Mouse (Mus musculus): ENCODE results near the gene Dcdc2a. TPM values are rescaled to one million over a fixed set of nuclear protein-coding genes. Genes with fewer than 3 reads are reported as not detected.

Dcdc2a gene
- polyA plus RNA-seq, 3 experiments from 2014 or later, result not detected

- no peak for ATAC-seq
Observed at GRCm38 (mm10) chr13:25186436-25187325, 130.9 kb downstream of the Dcdc2a start.

- no peak for ATAC-seq
Observed at GRCm38 (mm10) chr13:25187326-25187710, 131.5 kb downstream of the Dcdc2a start.

GRCm38 (mm10) chr13:25189419-25190144 is 133.8 kb downstream of the Dcdc2a start:
- ATAC-seq, result no peak

GRCm38 (mm10) chr13:25190218-25190617 is 134.4 kb downstream of the Dcdc2a start:
- no peak for ATAC-seq

- ATAC-seq, result no peak
Observed at GRCm38 (mm10) chr13:25195706-25196105, 139.9 kb downstream of the Dcdc2a start.

GRCm38 (mm10) chr13:25199916-25200315 is 144.1 kb downstream of the Dcdc2a start:
- ATAC-seq, result no peak

GRCm38 (mm10) chr13:25206950-25207349 is 151.1 kb downstream of the Dcdc2a start:
- ATAC-seq, result no peak

GRCm38 (mm10) chr13:25218394-25218793 is 162.6 kb downstream of the Dcdc2a start:
- ATAC-seq, result no peak

GRCm38 (mm10) chr13:25220186-25220787 is 164.5 kb downstream of the Dcdc2a start:
- ATAC-seq, result no peak

GRCm38 (mm10) chr13:25251893-25252292 is 196.1 kb downstream of the Dcdc2a start:
- ATAC-seq, result no peak

GRCm38 (mm10) chr13:25254478-25255263 is 198.9 kb downstream of the Dcdc2a start:
- ATAC-seq, result no peak

- ATAC-seq, result no peak
Observed at GRCm38 (mm10) chr13:25257608-25258007, 201.8 kb downstream of the Dcdc2a start.

Other genes starting within 250 kb of the Dcdc2a start
- gene Acot13, start 224.5 kb upstream of the Dcdc2a start, polyA plus RNA-seq (2017; shearing (Covaris generic)), result 10 to 100 TPM; 55.2 to 89.6 (median 75.2) TPM
- gene Tdp2, start 224.3 kb upstream of the Dcdc2a start, polyA plus RNA-seq (2017; shearing (Covaris generic)), result 10 to 100 TPM; 18.5 to 22.5 (median 21.3) TPM
- gene D130043K22Rik, start 210.9 kb upstream of the Dcdc2a start, polyA plus RNA-seq (2017; shearing (Covaris generic)), result under 1 TPM in 2 of 3 experiments, not detected in 1; 0.34 to 0.41 TPM
- gene Aldh5a1, start 118.3 kb upstream of the Dcdc2a start, polyA plus RNA-seq (2017; shearing (Covaris generic)), result under 1 TPM; 0.11 to 0.68 (median 0.57) TPM
- gene Gpld1, start 112.9 kb upstream of the Dcdc2a start, polyA plus RNA-seq (2017; shearing (Covaris generic)), result 1 to 10 TPM; 1.0 to 3.3 (median 1.9) TPM
- gene Mrs2, start 35.6 kb upstream of the Dcdc2a start, polyA plus RNA-seq (2017; shearing (Covaris generic)), result 1 to 10 TPM; 5.0 to 6.5 (median 5.5) TPM
- gene Nrsn1, start 214.5 kb downstream of the Dcdc2a start, polyA plus RNA-seq (2017; shearing (Covaris generic)), result not detected

Measured in inflammation-experienced regulatory T-cells, adult 6 months (primary cell).